Mouse (Mus musculus): ENCODE measurements at regions not wholly inside any gene's neighbourhood (a gene's known extent, or its start where the extent isn't known, plus 50 kb on each side); places are given as distances from the start of the nearest gene placed in this dataset.

DNA sequence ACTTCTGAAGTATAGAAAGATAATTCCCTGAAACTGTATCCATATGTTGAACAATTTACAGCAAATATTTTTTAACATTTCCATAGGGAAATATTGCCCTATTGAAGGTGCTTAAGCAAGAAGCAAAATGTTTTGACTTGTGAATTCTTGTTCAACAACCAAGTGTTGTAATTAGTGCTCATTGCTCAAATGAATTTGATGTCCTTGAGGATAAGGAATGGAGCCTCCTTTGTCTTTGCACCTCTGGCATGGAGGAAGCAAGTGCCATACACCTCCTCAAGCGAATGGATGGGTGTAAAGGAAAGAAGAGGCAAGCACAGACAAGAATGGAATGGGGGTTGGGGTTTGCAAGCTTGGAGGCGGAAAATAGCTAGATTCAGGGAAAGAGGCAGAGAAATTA lies 59.2 kb upstream of the Agbl1 start:
- 91% methylated on average over 2 of the region's 2 CpGs for WGBS
- Histone ChIP-seq H3K4me2 (ENCODE audit: low read depth, low read length) (no peak overlapping the region), H3K4me3 (ENCODE audit: low read depth, low read length) (no peak overlapping the region), H3K4me1 (ENCODE audit: control insufficient read depth, insufficient read depth, low read length) (no peaks in the 10 kb centered on the region; the same call in 1 of the 2 replicates), H3K9me3 (ENCODE audit: control insufficient read depth, low read length) (no peaks in the 10 kb centered on the region), H3K9ac (replicated peaks; ENCODE audit: low read depth, low read length) (no peak overlapping the region), H3K27me3 (ENCODE audit: control insufficient read depth, insufficient read depth, low read length) (no peaks in the 10 kb centered on the region), H3K27ac (ENCODE audit: low read depth, low read length) (no peak overlapping the region), H3K36me3 (ENCODE audit: control insufficient read depth, insufficient read depth, low read length) (no peaks in the 10 kb centered on the region)
- ATAC-seq (ENCODE audit: low read depth) = no peak

DNA sequence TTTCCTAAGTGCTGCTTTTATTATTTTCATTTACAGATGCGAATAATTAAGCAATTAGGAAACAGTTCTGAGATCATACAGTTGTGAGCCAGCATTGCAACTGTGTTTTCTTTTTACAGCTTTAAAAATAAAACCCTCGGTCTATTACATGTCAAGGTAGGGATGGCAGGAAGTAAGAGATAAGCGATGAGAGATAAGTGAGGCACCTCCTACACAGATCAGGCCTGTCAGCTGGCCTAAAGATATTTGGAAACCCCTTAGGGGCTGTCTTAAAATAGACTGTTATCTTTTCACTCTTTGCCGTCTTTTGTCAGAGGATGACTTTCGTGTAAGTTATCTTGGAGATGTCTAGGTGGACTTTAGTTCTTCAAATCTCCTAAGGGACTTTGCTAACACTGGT lies 53.5 kb upstream of the Agbl1 start:
- 80% methylated on average over 5 of the region's 5 CpGs for WGBS
- no peak overlapping the region for H3K9ac ChIP-seq (replicated peaks; ENCODE audit: low read depth, low read length)
- H3K4me3 ChIP-seq (ENCODE audit: low read depth, low read length) = no peak overlapping the region
- no peak for ATAC-seq (ENCODE audit: low read depth)
- no peaks in the 10 kb centered on the region; the same call in 1 of the 2 replicates for H3K4me1 ChIP-seq (ENCODE audit: control insufficient read depth, insufficient read depth, low read length)
- no peaks in the 10 kb centered on the region for H3K9me3 ChIP-seq (ENCODE audit: control insufficient read depth, low read length)
- H3K4me2 ChIP-seq (ENCODE audit: low read depth, low read length) = no peak overlapping the region
- H3K27me3 ChIP-seq (ENCODE audit: control insufficient read depth, insufficient read depth, low read length) = no peaks in the 10 kb centered on the region
- no peaks in the 10 kb centered on the region for H3K36me3 ChIP-seq (ENCODE audit: control insufficient read depth, insufficient read depth, low read length)
- H3K27ac ChIP-seq (ENCODE audit: low read depth, low read length) = no peak overlapping the region

DNA sequence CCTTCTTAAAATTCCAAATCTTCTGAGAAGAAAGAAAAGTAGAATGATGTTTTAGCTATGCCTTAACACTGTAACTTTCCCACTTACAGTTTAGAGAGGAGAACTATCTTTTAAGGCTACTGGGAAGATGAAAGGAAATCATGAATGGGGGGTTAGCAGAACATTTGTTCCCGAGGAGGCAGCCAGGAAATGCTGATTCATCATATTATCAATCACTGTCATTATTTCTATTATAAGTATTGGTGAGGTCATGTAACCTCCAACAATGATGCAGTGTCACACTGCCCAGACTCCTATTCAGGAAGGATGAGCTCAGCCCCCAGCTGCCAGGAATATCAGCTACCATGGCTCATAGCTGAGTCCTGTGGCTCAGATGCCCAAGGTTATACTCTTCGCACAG lies 52.3 kb upstream of the Agbl1 start:
- Histone ChIP-seq H3K27me3 (ENCODE audit: control insufficient read depth, insufficient read depth, low read length) (no peaks in the 10 kb centered on the region), H3K4me3 (ENCODE audit: low read depth, low read length) (no peak overlapping the region), H3K4me1 (ENCODE audit: control insufficient read depth, insufficient read depth, low read length) (no peaks in the 10 kb centered on the region), H3K27ac (ENCODE audit: low read depth, low read length) (no peak overlapping the region), H3K36me3 (ENCODE audit: control insufficient read depth, insufficient read depth, low read length) (no peaks in the 10 kb centered on the region), H3K9me3 (ENCODE audit: control insufficient read depth, low read length) (no peaks in the 10 kb centered on the region), H3K4me2 (ENCODE audit: low read depth, low read length) (no peak overlapping the region), H3K9ac (replicated peaks; ENCODE audit: low read depth, low read length) (no peak overlapping the region)
- no peak for ATAC-seq (ENCODE audit: low read depth)
- 59% methylated on average over 2 of the region's 2 CpGs for WGBS

Data from neural tube, embryonic 14.5 days (tissue).